Mouse (Mus musculus): Measurements from ENCODE around the gene Adk.

GRCm38 (mm10) chr14:21034271-21034670, 18.1 kb upstream of the Adk start:
- TF ChIP-seq CTCF (IDR thresholded peaks at IDR 0.05 in 2 of 3, conservative IDR thresholded peaks at IDR 0.05 in 1 of 3; ENCODE audit: control insufficient read depth in 1 of 3, insufficient read depth in 1 of 3, low read depth in 2 of 3, low read length in 3 of 3, poor library complexity in 1 of 3, severe bottlenecking in 1 of 3) (no peak), ZNF384 (IDR thresholded peaks at IDR 0.05; ENCODE audit: low read depth, low read length) (no peak), ETS1 (IDR thresholded peaks at IDR 0.05; ENCODE audit: low read depth, low read length) (no peak), ZKSCAN1 (IDR thresholded peaks at IDR 0.05; ENCODE audit: low read depth, low read length) (no peak), MAX (IDR thresholded peaks at IDR 0.05; ENCODE audit: low read length) (no peak)
